Mouse (Mus musculus) heart, adult 2 months (tissue): Measurements from ENCODE around the gene Chtop.

Source experiments
- CTCF ChIP-seq: fragments of 200-600 bp; IDR thresholded peaks from 2 replicates; pipeline ENCODE4 v1.8.1; 2022; ENCODE audit warnings: antibody characterized with exemption, mild to moderate bottlenecking, moderate library complexity
- EP300 ChIP-seq: fragments of 200-500 bp; IDR thresholded peaks from 2 replicates; pipeline ENCODE4 v1.6.1; 2011; ENCODE audit warnings: low read depth, low read length, control low read depth; ENCODE audit not compliant: insufficient read depth

DNA sequence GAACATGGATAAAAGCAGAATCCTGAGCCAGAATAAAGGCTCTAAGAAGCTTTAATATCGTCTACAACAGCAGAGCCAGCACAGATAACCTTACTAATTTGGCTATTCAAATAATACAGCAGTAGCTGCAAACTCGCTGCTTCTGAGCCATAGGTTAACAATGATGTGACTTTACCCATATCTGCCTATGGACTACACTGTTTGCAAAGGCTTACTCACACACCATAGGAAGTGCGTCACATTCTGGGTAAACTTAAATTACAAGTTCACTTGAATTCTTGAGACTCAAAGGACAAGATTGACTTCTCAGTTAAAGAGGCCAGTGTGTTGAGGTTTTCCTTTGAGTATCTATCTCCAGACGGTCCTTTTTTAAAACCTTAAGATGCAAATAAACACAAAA is 5.9 kb downstream of the Chtop start:
- TF ChIP-seq CTCF (no peak), EP300 (no peak)
